Mouse (Mus musculus) lung, adult 18-20 months (tissue): ENCODE data around the gene Zfp799.

Experiments used
- DNase-seq, 2 experiments: peaks; one replicate each; pipeline ENCODE4 v3.0.0; 2022; ENCODE audit warnings: mixed read lengths in 2 of 2

Gene Zfp799

GRCm38 (mm10) chr17:32786944-32787343, 43.1 kb downstream of the Zfp799 start:
- no peak for DNase-seq

- peak; percentile 50 to 54 for DNase-seq
These were observed 44.4 kb downstream of the Zfp799 start for GRCm38 (mm10) chr17:32785656-32786055.

DNA sequence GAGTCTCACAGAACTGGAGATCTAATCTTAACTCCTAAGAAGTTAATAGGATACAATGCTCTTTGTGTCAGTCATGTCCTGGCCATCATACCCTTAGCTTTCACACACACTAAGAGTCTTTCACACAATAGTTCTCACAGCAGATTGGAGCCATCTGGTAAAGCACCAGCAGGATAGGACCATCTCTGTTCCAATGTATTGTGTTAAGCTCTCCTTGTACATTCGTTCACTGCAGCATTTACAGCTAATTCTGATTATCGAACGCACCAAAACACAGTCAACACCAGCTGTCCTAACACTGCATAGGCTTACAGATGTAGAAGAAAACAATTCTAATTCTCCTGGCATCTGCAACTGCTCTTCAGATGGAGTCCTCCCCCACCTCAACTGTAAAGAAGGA, 52.5 kb downstream of the Zfp799 start:
- DNase-seq = no peak

DNA sequence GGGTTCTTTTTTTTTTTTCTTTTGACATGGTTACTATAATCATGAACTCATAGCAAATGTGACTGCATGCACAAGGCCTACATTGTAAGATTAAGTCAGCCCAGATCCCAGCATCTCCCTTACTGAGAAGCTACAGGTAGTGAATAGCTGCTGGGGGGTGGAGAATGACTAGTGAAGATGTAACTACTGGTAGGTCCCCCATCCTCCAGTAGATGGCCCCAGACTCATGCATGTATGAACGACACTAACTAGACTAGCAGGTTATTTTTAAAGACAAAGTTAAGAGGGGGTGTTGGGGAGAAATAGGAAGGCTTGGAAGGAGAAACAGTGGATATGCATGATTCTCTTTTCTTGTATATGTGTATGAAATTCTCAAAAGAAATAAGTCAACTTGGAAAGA, 58.8 kb downstream of the Zfp799 start:
- no peak for DNase-seq

DNA sequence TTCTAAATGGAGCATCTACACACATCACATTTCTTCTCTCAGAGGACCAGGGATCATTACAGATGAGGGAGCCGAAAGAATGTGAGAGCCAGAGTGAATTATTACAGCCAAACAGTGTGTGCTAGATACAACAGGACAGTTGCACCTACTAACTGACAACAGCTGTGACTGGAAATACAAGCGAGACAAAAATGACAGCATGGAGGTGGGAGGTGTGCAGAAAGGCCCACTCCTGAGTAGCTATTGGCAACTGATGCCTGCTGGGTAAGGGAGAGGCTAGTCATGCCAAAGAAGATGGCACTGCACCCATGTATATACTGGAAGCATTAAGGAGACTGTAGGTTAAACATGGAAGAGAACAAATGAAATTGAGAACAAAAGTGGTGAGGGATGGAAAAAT, 63.6 kb downstream of the Zfp799 start:
- no peak for DNase-seq
